10 mouse cellular contexts compared by ENCODE assay signal in the genomic region with DNA sequence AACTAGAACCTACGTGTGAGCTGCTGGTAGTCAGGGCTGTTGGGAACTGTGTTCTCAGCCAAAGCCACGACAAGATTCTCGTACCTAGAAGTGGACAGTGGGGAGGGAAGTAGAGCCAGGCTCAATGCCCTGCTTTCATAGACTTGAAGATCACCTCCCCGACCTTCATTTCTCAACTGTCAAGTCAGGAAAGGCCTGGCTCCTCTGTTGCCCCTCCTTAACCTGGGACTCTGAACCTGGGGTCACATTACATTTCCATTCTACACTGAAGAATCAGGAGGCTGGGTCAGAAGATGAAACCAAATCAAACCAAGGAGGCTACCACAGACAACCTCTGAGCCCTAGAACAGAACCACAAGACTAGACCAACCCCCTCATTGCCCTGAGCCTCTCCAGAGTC. TPM values are rescaled to one million over a fixed set of nuclear protein-coding genes. Genes with fewer than 3 reads are reported as not detected.
DNase-seq lines count a peak whose midpoint lies in the region; ATAC-seq lines count a peak whose summit lies in the region.
"Had no signal": no experiment of that assay in that cellular context is flagged by ENCODE, and none has a peak within 500 bp of the region (broad histone marks: within the 10 kb centered on the region; RNA-seq: fewer than 3 reads in every experiment).

No protein-coding gene starts in this region.

- H3K4me2 ChIP-seq in kidney, embryonic 15.5 days = peak overlapping the region; percentile 84
- peak overlapping the region; percentile 77 for H3K4me2 ChIP-seq in embryonic facial prominence, embryonic 13.5 days
- 0 out of 2 replicates have a peak overlapping the region, but pooled peaks have one; percentile 90 for H3K4me2 ChIP-seq in hindbrain, embryonic 15.5 days
- H3K4me2 ChIP-seq in liver, embryonic 16.5 days (ENCODE audit: low read depth, low read length) = peak overlapping the region; percentile 85

- WGBS in kidney, embryonic 15.5 days = 65% methylated on average over 4 of the region's 4 CpGs
- WGBS in embryonic facial prominence, embryonic 13.5 days = 66% methylated on average over 4 of the region's 4 CpGs
- 76% methylated on average over 4 of the region's 4 CpGs for WGBS in hindbrain, embryonic 15.5 days
- 64% methylated on average over 4 of the region's 4 CpGs for WGBS in liver, embryonic 16.5 days (ENCODE audit: insufficient replicate concordance)

- H3K4me3 ChIP-seq in kidney, embryonic 15.5 days (replicated peaks) = peak overlapping the region; percentile 68
- peak overlapping the region; percentile 65 for H3K4me3 ChIP-seq in embryonic facial prominence, embryonic 13.5 days
- H3K4me3 ChIP-seq in hindbrain, embryonic 15.5 days = no peak overlapping the region
- H3K4me3 ChIP-seq in liver, embryonic 16.5 days (ENCODE audit: low read depth, low read length) = peak overlapping the region; percentile 83

- no peak overlapping the region for H3K27ac ChIP-seq in kidney, embryonic 15.5 days
- no peak overlapping the region for H3K27ac ChIP-seq in embryonic facial prominence, embryonic 13.5 days
- no peak overlapping the region for H3K27ac ChIP-seq in hindbrain, embryonic 15.5 days (replicated peaks)
- no peak overlapping the region for H3K27ac ChIP-seq in liver, embryonic 16.5 days (ENCODE audit: low read length)

- H3K27me3 ChIP-seq in kidney, embryonic 15.5 days = no peaks in the 10 kb centered on the region
- no peaks in the 10 kb centered on the region for H3K27me3 ChIP-seq in embryonic facial prominence, embryonic 13.5 days
- H3K27me3 ChIP-seq in hindbrain, embryonic 15.5 days = no peaks in the 10 kb centered on the region
- H3K27me3 ChIP-seq in liver, embryonic 16.5 days (ENCODE audit: control insufficient read depth, insufficient read depth, low read depth, low read length) = no peaks in the 10 kb centered on the region

- H3K4me1 ChIP-seq in kidney, embryonic 15.5 days = peaks cover 50% of the 10 kb centered on the region
- peaks cover 51% of the 10 kb centered on the region for H3K4me1 ChIP-seq in embryonic facial prominence, embryonic 13.5 days
- peaks cover 25% of the 10 kb centered on the region for H3K4me1 ChIP-seq in hindbrain, embryonic 15.5 days (replicated peaks)
- H3K4me1 ChIP-seq in liver, embryonic 16.5 days (ENCODE audit: control insufficient read depth, low read depth, low read length) = peaks cover 42% of the 10 kb centered on the region

- no peak for ATAC-seq in kidney, embryonic 15.5 days (replicated peaks; ENCODE audit: low FRiP score)
- ATAC-seq in embryonic facial prominence, embryonic 13.5 days (ENCODE audit: insufficient number of reproducible peaks, insufficient read depth, low FRiP score, low TSS enrichment, low read depth) = no peak
- ATAC-seq in hindbrain, embryonic 15.5 days (ENCODE audit: low FRiP score, low read depth) = no peak
- no peak for ATAC-seq in liver, embryonic 16.5 days (ENCODE audit: low read depth)
- no peak for ATAC-seq in cerebellum, adult (ENCODE audit: insufficient number of reproducible peaks, low FRiP score, low TSS enrichment)

- peak overlapping the region; percentile 63; the same call in 1 of the 2 replicates for H3K9ac ChIP-seq in kidney, embryonic 15.5 days
- peak overlapping the region; percentile 80 for H3K9ac ChIP-seq in embryonic facial prominence, embryonic 13.5 days
- H3K9ac ChIP-seq in hindbrain, embryonic 15.5 days = no peak overlapping the region
- peak overlapping the region; percentile 88 for H3K9ac ChIP-seq in liver, embryonic 16.5 days (ENCODE audit: low read depth, low read length)

- DNase-seq in kidney, postnatal 14 days = no peak
- DNase-seq in thymus, postnatal 36 days = no peak
- no peak for DNase-seq in spleen, postnatal 36 days (ENCODE audit: low spot score in 2 of 2)
- DNase-seq: lung, postnatal 4 days had no signal

- H3K9me3 ChIP-seq in kidney, embryonic 15.5 days (replicated peaks) = no peaks in the 10 kb centered on the region
- H3K9me3 ChIP-seq in embryonic facial prominence, embryonic 13.5 days = no peaks in the 10 kb centered on the region
- H3K9me3 ChIP-seq in hindbrain, embryonic 15.5 days = no peaks in the 10 kb centered on the region
- no peaks in the 10 kb centered on the region for H3K9me3 ChIP-seq in liver, embryonic 16.5 days (replicated peaks; ENCODE audit: control insufficient read depth, low read length)

- peaks cover 21% of the 10 kb centered on the region for H3K36me3 ChIP-seq in kidney, embryonic 15.5 days
- H3K36me3 ChIP-seq in embryonic facial prominence, embryonic 13.5 days = peaks cover 22% of the 10 kb centered on the region
- 0 out of 2 replicates have a peak, but pooled peaks cover 6% of the 10 kb centered on the region for H3K36me3 ChIP-seq in hindbrain, embryonic 15.5 days
- peaks cover 24% of the 10 kb centered on the region for H3K36me3 ChIP-seq in liver, embryonic 16.5 days (ENCODE audit: control insufficient read depth, insufficient read depth)

RNA-seq across cellular contexts. Expression of a gene that starts 1.5 kb away (rescaled TPM):
- 40.8 and 45.3 TPM in 2 replicates for polyA plus RNA-seq in kidney, embryonic 15.5 days (2015; fragmentation: Nextera tagmentation; extraction: Ambion mirVana)
- polyA plus RNA-seq in embryonic facial prominence, embryonic 13.5 days (2015; fragmentation: Nextera tagmentation; extraction: Ambion mirVana) = 45.7 and 47.8 TPM in 2 replicates
- polyA plus RNA-seq in hindbrain, embryonic 15.5 days (2015; fragmentation: Nextera tagmentation; extraction: Ambion mirVana) = 8.1 and 8.5 TPM in 2 replicates
- 32.7 and 34.6 TPM in 2 replicates for polyA plus RNA-seq in liver, embryonic 16.5 days (2015; fragmentation: Nextera tagmentation; extraction: Ambion mirVana)

RNA-seq across cellular contexts. Expression of a gene that starts 5.2 kb away (rescaled TPM):
- 69.5 and 72.2 TPM in 2 replicates for polyA plus RNA-seq in kidney, embryonic 15.5 days (2015; fragmentation: Nextera tagmentation; extraction: Ambion mirVana)
- polyA plus RNA-seq in embryonic facial prominence, embryonic 13.5 days (2015; fragmentation: Nextera tagmentation; extraction: Ambion mirVana) = 66.2 and 73.4 TPM in 2 replicates
- polyA plus RNA-seq in hindbrain, embryonic 15.5 days (2015; fragmentation: Nextera tagmentation; extraction: Ambion mirVana) = 79.2 and 84.0 TPM in 2 replicates
- 35.2 and 37.0 TPM in 2 replicates for polyA plus RNA-seq in liver, embryonic 16.5 days (2015; fragmentation: Nextera tagmentation; extraction: Ambion mirVana)

RNA-seq across cellular contexts. Expression of a gene that starts 8.8 kb away (rescaled TPM):
- polyA plus RNA-seq in kidney, embryonic 15.5 days (2015; fragmentation: Nextera tagmentation; extraction: Ambion mirVana) = 1.7 and 2.1 TPM in 2 replicates
- polyA plus RNA-seq in embryonic facial prominence, embryonic 13.5 days (2015; fragmentation: Nextera tagmentation; extraction: Ambion mirVana) = 0.81 and 1.5 TPM in 2 replicates
- polyA plus RNA-seq in hindbrain, embryonic 15.5 days (2015; fragmentation: Nextera tagmentation; extraction: Ambion mirVana) = 0.13 and 0.27 TPM in 2 replicates
- 1.3 and 1.7 TPM in 2 replicates for polyA plus RNA-seq in liver, embryonic 16.5 days (2015; fragmentation: Nextera tagmentation; extraction: Ambion mirVana)

RNA-seq across cellular contexts. Expression of a gene that starts 14.4 kb away (rescaled TPM):
- polyA plus RNA-seq in kidney, embryonic 15.5 days (2015; fragmentation: Nextera tagmentation; extraction: Ambion mirVana) = not detected in 2 replicates
- polyA plus RNA-seq in embryonic facial prominence, embryonic 13.5 days (2015; fragmentation: Nextera tagmentation; extraction: Ambion mirVana) = not detected in 2 replicates
- polyA plus RNA-seq in hindbrain, embryonic 15.5 days (2015; fragmentation: Nextera tagmentation; extraction: Ambion mirVana) = 0.13 TPM in 1 of 2 replicates, not detected in the other
- 0.21 and 0.27 TPM in 2 replicates for polyA plus RNA-seq in liver, embryonic 16.5 days (2015; fragmentation: Nextera tagmentation; extraction: Ambion mirVana)
- polyA plus RNA-seq: brain, embryonic 14.5 days had no signal

RNA-seq across cellular contexts. Expression of a gene that starts 25.6 kb away (rescaled TPM):
- 248 and 303 TPM in 2 replicates for polyA plus RNA-seq in kidney, embryonic 15.5 days (2015; fragmentation: Nextera tagmentation; extraction: Ambion mirVana)
- polyA plus RNA-seq in embryonic facial prominence, embryonic 13.5 days (2015; fragmentation: Nextera tagmentation; extraction: Ambion mirVana) = 130 and 141 TPM in 2 replicates
- polyA plus RNA-seq in hindbrain, embryonic 15.5 days (2015; fragmentation: Nextera tagmentation; extraction: Ambion mirVana) = 10.9 and 13.3 TPM in 2 replicates
- polyA plus RNA-seq in liver, embryonic 16.5 days (2015; fragmentation: Nextera tagmentation; extraction: Ambion mirVana) = 30.0 and 48.9 TPM in 2 replicates
